Mouse (Mus musculus) ES-E14 (cell line): ENCODE data around the gene Pabpc4. TPM values are rescaled to one million over a fixed set of nuclear protein-coding genes. Genes with fewer than 3 reads are reported as not detected.

ENCODE experiments used
- DNase-seq: peaks from one replicate; pipeline ENCODE4 v3.0.0-alpha.2; 2013; ENCODE audit warnings: low read depth, low spot score
- H3K27ac ChIP-seq: 2 replicates; pipeline ENCODE4 v1.5.1; 2012; ENCODE audit warnings: low read depth, mild to moderate bottlenecking, low read length, moderate library complexity, mixed read lengths; ENCODE audit not compliant: poor library complexity, insufficient read depth, severe bottlenecking
- H3K36me3 ChIP-seq: 2 replicates; pipeline ENCODE4 v1.6.1; 2012; ENCODE audit warnings: mild to moderate bottlenecking, low read length, moderate library complexity, mixed read lengths; ENCODE audit not compliant: control insufficient read depth, poor library complexity, insufficient read depth, severe bottlenecking
- H3K4me1 ChIP-seq, 2 experiments: fragments of 150-350 bp in 1 of 2; sonication (generic) in 1 of 2; 2 replicates each; pipeline ENCODE4 v1.6.1; 2012; ENCODE audit warnings: low read length in 2 of 2, mild to moderate bottlenecking in 1 of 2, mixed read lengths in 1 of 2; ENCODE audit not compliant: control insufficient read depth in 2 of 2, insufficient read depth in 2 of 2, poor library complexity in 1 of 2
- H3K4me3 ChIP-seq, 2 experiments: fragments of 150-350 bp in 1 of 2; sonication (generic) in 1 of 2; 2 replicates each; pipeline ENCODE4 v1.5.1; 2012; ENCODE audit warnings: low read length in 2 of 2, low read depth in 1 of 2, mild to moderate bottlenecking in 1 of 2, mixed read lengths in 1 of 2; ENCODE audit not compliant: insufficient read depth in 1 of 2, poor library complexity in 1 of 2, severe bottlenecking in 1 of 2
- H3K9ac ChIP-seq: 2 replicates; pipeline ENCODE4 v1.6.1; 2012; ENCODE audit warnings: low read depth, mild to moderate bottlenecking, low read length, mixed read lengths; ENCODE audit not compliant: poor library complexity, insufficient read depth, severe bottlenecking
- H3K9me3 ChIP-seq: fragments of 150-350 bp; sonication (generic); 2 replicates; pipeline ENCODE4 v1.6.1; 2012; ENCODE audit warnings: low read depth, mild to moderate bottlenecking, low read length; ENCODE audit not compliant: control insufficient read depth, insufficient read depth
- CHD2 ChIP-seq: IDR thresholded peaks from 2 replicates; pipeline ENCODE4 v1.6.1; 2014; ENCODE audit warnings: mild to moderate bottlenecking, low read depth, low read length, inconsistent platforms
- HCFC1 ChIP-seq: IDR thresholded peaks from 2 replicates; pipeline ENCODE4 v1.6.1; 2012; ENCODE audit warnings: low read length, inconsistent platforms, borderline replicate concordance; ENCODE audit not compliant: insufficient read depth
- MAFK ChIP-seq: IDR thresholded peaks from 2 replicates; pipeline ENCODE4 v1.6.1; 2014; ENCODE audit warnings: mild to moderate bottlenecking, low read depth, low read length, inconsistent platforms; ENCODE audit not compliant: insufficient read depth
- ZC3H11A ChIP-seq: IDR thresholded peaks from 2 replicates; pipeline ENCODE4 v1.6.1; 2012; ENCODE audit warnings: low read depth, mild to moderate bottlenecking, inconsistent platforms, low read length, borderline replicate concordance
- ZNF384 ChIP-seq: IDR thresholded peaks from 2 replicates; pipeline ENCODE4 v1.6.1; 2012; ENCODE audit warnings: low read depth, low read length, inconsistent platforms
- in situ Hi-C, 2 experiments: fragments of 600-800 bp; cut with MboI; formaldehyde crosslinking; loops; one replicate each; pipeline ENCODE4 v1.15.1; 2025; ENCODE audit warnings: low sequenced_read_pairs in 2 of 2, inconsistent platforms in 1 of 2; ENCODE audit not compliant: unreplicated experiment in 2 of 2
- total RNA-seq: library from RNA; depleted of rRNA; stranded (reverse); fragments of 300-350 nt; gene quantifications from 2 replicates; pipeline ENCODE4 v1.2.3, GENCODE M21; 2012

Gene Pabpc4
- total RNA-seq, 1 experiment = 246 TPM

DNA sequence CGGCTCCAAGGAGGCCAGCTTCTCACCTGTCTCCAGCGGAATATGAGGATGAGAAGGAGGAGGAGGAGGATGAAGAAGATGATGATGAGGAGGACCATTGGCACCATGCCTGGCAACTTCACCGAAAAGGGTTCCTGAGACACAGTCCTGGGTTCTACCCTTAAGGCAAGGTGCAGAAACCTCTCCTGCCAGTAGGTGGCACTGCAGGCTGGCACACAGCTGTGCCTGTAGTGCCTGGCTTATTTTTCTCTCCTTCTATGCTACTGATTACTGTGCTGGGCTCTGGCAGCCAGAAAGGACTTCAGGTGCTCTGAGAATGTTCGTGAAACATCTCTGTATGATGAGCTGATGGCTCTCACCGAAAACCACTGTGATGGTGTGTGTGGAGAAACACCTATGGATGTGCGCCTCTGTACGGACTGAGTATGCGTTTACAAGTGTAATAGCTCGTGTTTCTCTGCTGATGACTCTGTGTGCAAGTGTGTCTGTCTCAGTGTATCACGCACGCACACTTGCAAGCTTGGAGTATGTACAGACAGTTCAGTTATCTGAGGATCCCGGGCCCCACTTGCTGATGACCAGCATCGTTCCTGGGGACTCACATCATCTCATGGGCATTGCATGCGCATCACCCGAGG is 42.3 kb upstream of the Pabpc4 start:
- Histone ChIP-seq H3K9ac (no peak overlapping the region), H3K27ac (no peak overlapping the region), H3K4me3 (no peak overlapping the region), H3K9me3 (no peaks in the 10 kb centered on the region), H3K36me3 (no peaks in the 10 kb centered on the region), H3K4me1 (peaks cover 0 to 3% of the 10 kb centered on the region in 2 experiments; a peak in 1 of 4 replicates)
- TF ChIP-seq ZNF384 = no peak
- TF ChIP-seq ZC3H11A = peak; percentile 47; the same call in 1 of the 2 replicates
- in situ Hi-C loops = no loop called here
- DNase-seq = no peak

DNA sequence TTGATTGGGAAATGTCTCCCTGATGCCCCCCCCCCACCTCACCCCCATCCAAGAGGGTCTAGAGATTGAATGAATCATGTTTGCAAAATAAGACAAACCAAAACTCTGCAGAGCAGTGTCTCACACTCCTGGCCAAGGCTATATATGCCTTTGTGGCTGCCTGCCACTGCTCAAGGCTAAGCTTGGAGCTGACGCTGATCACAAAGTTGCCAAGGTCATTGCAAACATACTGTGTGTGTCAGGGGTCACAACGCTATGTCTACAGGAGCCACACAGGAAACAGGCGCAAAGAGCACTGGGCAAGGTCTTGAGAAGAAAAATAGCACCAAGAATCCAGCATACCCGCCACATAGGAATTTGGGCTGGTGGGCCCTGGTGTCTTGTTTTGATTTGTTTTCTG is 41.5 kb upstream of the Pabpc4 start:
- no peak for DNase-seq
- Histone ChIP-seq H3K4me3 (no peak overlapping the region), H3K27ac (no peak overlapping the region), H3K9me3 (no peaks in the 10 kb centered on the region), H3K9ac (no peak overlapping the region), H3K4me1 (peaks cover 0 to 3% of the 10 kb centered on the region in 2 experiments; a peak in 1 of 4 replicates), H3K36me3 (no peaks in the 10 kb centered on the region)
- in situ Hi-C loops = no loop called here
- TF ChIP-seq ZC3H11A (no peak), MAFK (no peak), ZNF384 (no peak), CHD2 (no peak), HCFC1 (no peak)

DNA sequence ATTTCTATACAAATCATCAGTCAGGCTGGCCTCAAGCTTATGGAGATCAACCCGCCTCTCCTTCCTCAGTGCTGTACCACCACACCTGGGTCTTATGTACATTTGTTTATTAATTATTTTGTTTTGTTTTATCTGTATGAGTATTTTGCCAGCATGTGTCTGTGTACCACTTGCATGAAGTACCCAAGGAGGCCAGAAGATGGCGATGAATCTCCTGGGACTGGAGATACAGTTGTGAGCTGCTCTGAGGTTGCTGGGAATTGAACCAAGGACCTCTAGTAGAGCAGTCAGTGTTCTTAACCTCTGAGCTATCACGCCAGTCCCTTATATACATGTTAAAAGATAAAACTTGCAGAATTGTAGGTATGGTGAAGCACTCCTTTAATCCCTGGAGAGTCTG is 38.8 kb upstream of the Pabpc4 start:
- Histone ChIP-seq H3K27ac (no peak overlapping the region), H3K4me3 (no peak overlapping the region), H3K9ac (no peak overlapping the region), H3K9me3 (no peaks in the 10 kb centered on the region), H3K36me3 (no peaks in the 10 kb centered on the region), H3K4me1 (peaks cover 0 to 3% of the 10 kb centered on the region in 2 experiments; a peak in 1 of 4 replicates)
- TF ChIP-seq ZNF384 (no peak), ZC3H11A (no peak)
- in situ Hi-C loops = no loop called here
- no peak for DNase-seq

DNA sequence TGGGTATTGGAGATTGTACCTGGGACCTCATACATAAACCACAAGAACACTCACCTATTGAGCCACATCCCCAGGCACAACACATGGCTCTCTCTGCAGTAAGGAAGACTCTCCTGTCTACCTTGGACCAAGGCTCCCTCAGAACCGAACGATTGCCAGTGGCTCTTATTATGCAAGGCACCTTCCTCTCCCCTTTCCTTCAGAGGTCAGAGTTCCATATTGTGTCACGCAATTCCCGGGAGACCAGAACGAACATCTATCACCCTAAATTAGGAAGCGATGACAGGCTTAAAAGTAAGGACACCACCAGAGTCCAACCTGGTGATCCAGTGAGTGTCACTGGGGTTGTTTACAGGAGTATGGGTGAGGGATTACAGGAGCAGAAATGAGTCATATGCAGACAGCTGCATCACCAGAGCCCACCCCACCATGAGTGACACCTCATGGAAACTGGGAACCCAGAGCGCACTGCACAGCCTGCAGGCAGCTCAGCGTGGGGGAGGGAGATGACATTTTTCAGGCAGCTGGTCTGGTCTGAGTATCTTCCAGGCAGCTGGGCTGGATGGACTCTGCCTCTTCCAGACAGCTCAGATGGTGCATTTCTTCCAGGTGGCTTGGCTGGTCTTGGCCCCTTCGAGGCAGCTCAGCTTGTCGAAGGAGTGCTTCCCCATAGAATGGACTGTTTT is 36.3 kb upstream of the Pabpc4 start:
- H3K27ac ChIP-seq = no peak overlapping the region
- no peaks in the 10 kb centered on the region for H3K4me1 ChIP-seq
- TF ChIP-seq MAFK (no peak), CHD2 (no peak), HCFC1 (no peak), ZC3H11A (no peak), ZNF384 (no peak)
- no peak for DNase-seq
- in situ Hi-C loops = no loop called here
- H3K9ac ChIP-seq = no peak overlapping the region
- no peaks in the 10 kb centered on the region for H3K9me3 ChIP-seq
- no peaks in the 10 kb centered on the region for H3K36me3 ChIP-seq
- H3K4me3 ChIP-seq = no peak overlapping the region

DNA sequence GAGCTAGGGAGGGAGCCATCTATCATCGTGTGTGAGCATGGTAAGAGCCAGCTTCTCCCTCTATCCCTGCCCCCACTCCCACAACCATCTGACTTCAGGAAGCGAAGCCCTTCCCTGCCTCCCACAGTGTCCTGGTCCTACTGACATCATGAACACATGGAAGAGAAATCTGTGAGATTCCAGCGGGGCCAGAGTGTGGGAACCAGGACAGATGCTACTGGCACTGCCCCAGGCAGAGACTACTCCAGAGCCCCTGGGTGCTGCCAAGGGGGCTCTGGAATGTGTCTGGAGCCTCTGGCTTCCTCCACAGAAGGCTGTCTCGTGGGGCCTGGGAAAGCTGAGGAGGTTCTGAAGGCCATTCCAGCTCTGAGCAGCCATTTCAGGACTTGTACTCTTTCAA is 34.4 kb upstream of the Pabpc4 start:
- Histone ChIP-seq H3K36me3 (no peaks in the 10 kb centered on the region), H3K27ac (no peak overlapping the region), H3K9me3 (no peaks in the 10 kb centered on the region), H3K4me1 (peaks cover 0 to 2% of the 10 kb centered on the region in 2 experiments; a peak in 1 of 4 replicates), H3K9ac (no peak overlapping the region), H3K4me3 (no peak overlapping the region)
- in situ Hi-C loops = no loop called here
- TF ChIP-seq MAFK (no peak), HCFC1 (no peak), ZNF384 (no peak), CHD2 (no peak), ZC3H11A (no peak)
- DNase-seq = no peak
